8 mouse cellular contexts compared by ENCODE assay signal in genomic region chr8:105966692-105967311, GRCm38 (mm10). TPM values are rescaled to one million over a fixed set of nuclear protein-coding genes. Genes with fewer than 3 reads are reported as not detected.
DNase-seq lines count a peak whose midpoint lies in the region; ATAC-seq and TF ChIP-seq lines count a peak whose summit lies in the region.

No protein-coding gene starts in this region.

- no peak for TF ChIP-seq CTCF in heart, adult 2 months (IDR thresholded peaks at IDR 0.05)

- H3K4me1 ChIP-seq in heart, adult 2 months (ENCODE audit: control insufficient read depth, insufficient read depth, low read length) = peaks cover 15% of the 10 kb centered on the region
- peaks cover 22 to 50% of the 10 kb centered on the region in 2 experiments for H3K4me1 ChIP-seq in heart, embryonic 14.5 days (ENCODE audit: control insufficient read depth in 2 of 2, insufficient read depth in 2 of 2, low read length in 2 of 2)
- peaks cover 26% of the 10 kb centered on the region for H3K4me1 ChIP-seq in liver, embryonic 11.5 days (replicated peaks; ENCODE audit: control insufficient read depth, insufficient read depth, low read length)
- peaks cover 21% of the 10 kb centered on the region for H3K4me1 ChIP-seq in neural tube, embryonic 15.5 days

- H3K36me3 ChIP-seq in heart, adult 2 months (ENCODE audit: control insufficient read depth, insufficient read depth, low read length) = no peaks in the 10 kb centered on the region
- H3K36me3 ChIP-seq in heart, embryonic 14.5 days (ENCODE audit: control insufficient read depth, insufficient read depth, low read length) = 0 out of 2 replicates have a peak, but pooled peaks cover 8% of the 10 kb centered on the region
- no peaks in the 10 kb centered on the region for H3K36me3 ChIP-seq in liver, embryonic 11.5 days (ENCODE audit: control insufficient read depth, insufficient read depth, low read length)
- H3K36me3 ChIP-seq in neural tube, embryonic 15.5 days = no peaks in the 10 kb centered on the region

- peak overlapping the region; percentile 90 for H3K4me2 ChIP-seq in heart, embryonic 14.5 days (ENCODE audit: low read length)
- peak overlapping the region; percentile 93 for H3K4me2 ChIP-seq in liver, embryonic 11.5 days
- H3K4me2 ChIP-seq in neural tube, embryonic 15.5 days = peak overlapping the region; percentile 57

- H3K9me3 ChIP-seq in heart, embryonic 14.5 days (ENCODE audit: control insufficient read depth, low read length) = no peaks in the 10 kb centered on the region
- H3K9me3 ChIP-seq in liver, embryonic 11.5 days (ENCODE audit: control insufficient read depth, low read length) = no peaks in the 10 kb centered on the region
- H3K9me3 ChIP-seq in neural tube, embryonic 15.5 days (replicated peaks) = no peaks in the 10 kb centered on the region

- H3K4me3 ChIP-seq in heart, adult 2 months = peak overlapping the region; percentile 95
- H3K4me3 ChIP-seq in heart, embryonic 14.5 days (ENCODE audit: control insufficient read depth in 1 of 2, insufficient read depth in 1 of 2, low read depth in 1 of 2, low read length in 2 of 2) = peak overlapping the region; percentile 5 to 90; a peak in 2 of 4 replicates
- peak overlapping the region; percentile 89 for H3K4me3 ChIP-seq in liver, embryonic 11.5 days (ENCODE audit: low read depth, low read length)
- no peak overlapping the region for H3K4me3 ChIP-seq in neural tube, embryonic 15.5 days (replicated peaks)

- H3K27me3 ChIP-seq in heart, adult 2 months (ENCODE audit: control insufficient read depth, insufficient read depth, low read length) = no peaks in the 10 kb centered on the region
- no peaks in the 10 kb centered on the region for H3K27me3 ChIP-seq in heart, embryonic 14.5 days (ENCODE audit: control insufficient read depth, insufficient read depth, low read length)
- H3K27me3 ChIP-seq in liver, embryonic 11.5 days (replicated peaks; ENCODE audit: control insufficient read depth, insufficient read depth, low read length) = no peaks in the 10 kb centered on the region
- H3K27me3 ChIP-seq in neural tube, embryonic 15.5 days (replicated peaks) = peaks cover 37% of the 10 kb centered on the region

- peaks cover 1% of the 10 kb centered on the region; the same call in 1 of the 2 replicates for H3K79me2 ChIP-seq in heart, adult 2 months (replicated peaks; ENCODE audit: control insufficient read depth, insufficient read depth, low read length)

- no peak for TF ChIP-seq POLR2A in heart, adult 2 months (IDR thresholded peaks at IDR 0.05; ENCODE audit: insufficient read depth, low read depth, low read length)

- no peak overlapping the region for H3K9ac ChIP-seq in heart, adult 2 months (ENCODE audit: low read depth, low read length)
- peak overlapping the region; percentile 25; the same call in 1 of the 2 replicates for H3K9ac ChIP-seq in heart, embryonic 14.5 days (ENCODE audit: low read length)
- peak overlapping the region; percentile 90 for H3K9ac ChIP-seq in liver, embryonic 11.5 days (ENCODE audit: low read depth, low read length)
- no peak overlapping the region for H3K9ac ChIP-seq in neural tube, embryonic 15.5 days (replicated peaks)

- WGBS in heart, adult 2 months = 13% methylated on average over 19 of the region's 19 CpGs
- 6% methylated on average over 19 of the region's 19 CpGs for WGBS in heart, embryonic 14.5 days
- 4% methylated on average over 19 of the region's 19 CpGs for WGBS in liver, embryonic 11.5 days
- 6% methylated on average over 19 of the region's 19 CpGs for WGBS in neural tube, embryonic 15.5 days

- no peak for ATAC-seq in heart, embryonic 14.5 days (ENCODE audit: insufficient number of reproducible peaks, insufficient read depth, low FRiP score, low read depth)
- ATAC-seq in liver, embryonic 11.5 days (replicated peaks; ENCODE audit: low FRiP score) = peak; percentile 78
- ATAC-seq in neural tube, embryonic 15.5 days (ENCODE audit: low FRiP score) = no peak
- ATAC-seq in cerebellum, adult (ENCODE audit: insufficient number of reproducible peaks, low FRiP score, low TSS enrichment) = no peak

- H3K27ac ChIP-seq in heart, adult 2 months = peak overlapping the region; percentile 95
- H3K27ac ChIP-seq in heart, embryonic 14.5 days (replicated peaks in 1 of 2; ENCODE audit: control insufficient read depth in 1 of 2, insufficient read depth in 1 of 2, low read depth in 2 of 2, low read length in 2 of 2) = peak overlapping the region; percentile 53 to 95
- peak overlapping the region; percentile 95 for H3K27ac ChIP-seq in liver, embryonic 11.5 days (ENCODE audit: low read depth, low read length)
- no peak overlapping the region for H3K27ac ChIP-seq in neural tube, embryonic 15.5 days (replicated peaks)

- peak in 1 of 2 experiments; percentile 52 for DNase-seq in heart, adult 2 months
- no peak for DNase-seq in heart, postnatal 25 days (ENCODE audit: low spot score)
- peak; percentile 35 for DNase-seq in c-Kit-negative CD71-positive TER-119-positive erythroid progenitor cells, embryonic 14.5 days (ENCODE audit: low read depth, low spot score)
- peak; percentile 79 for DNase-seq in liver, embryonic 11.5 days (ENCODE audit: low spot score)
- no peak for DNase-seq in cerebellum, adult 9-11 months

- TF ChIP-seq EP300 in heart, adult 2 months (IDR thresholded peaks at IDR 0.05; ENCODE audit: insufficient read depth, low read depth, low read length) = no peak

- intact Hi-C loops in heart, adult 2 months (cut with DNase I) = no loop called here
- intact Hi-C loops in heart, postnatal 25 days (cut with DNase I) = no loop called here

RNA-seq across cellular contexts. Expression of gene Slc12a4, which starts 0.9 kb away (rescaled TPM):
- total RNA-seq in heart, adult 2 months (2021) = 10 to 100 TPM; 35.0 to 38.1 TPM
- 54.6 and 73.4 TPM in 2 replicates for polyA plus RNA-seq in heart, adult 2 months (2012; rRNA removed)
- 10 to 100 TPM; 39.4 to 48.7 TPM for total RNA-seq in heart, postnatal 25 days (2021)
- polyA plus RNA-seq in heart, embryonic 14.5 days (2014; fragmentation: Nextera tagmentation; extraction: Ambion mirVana) = 32.7 and 38.4 TPM in 2 replicates
- polyA plus RNA-seq in liver, embryonic 11.5 days (2014; fragmentation: Nextera tagmentation; extraction: Ambion mirVana) = 25.6 and 25.8 TPM in 2 replicates
- polyA plus RNA-seq in neural tube, embryonic 15.5 days (2015; fragmentation: Nextera tagmentation; extraction: Ambion mirVana) = 10.8 and 14.1 TPM in 2 replicates

RNA-seq across cellular contexts. Expression of gene Dpep3, which starts 12.4 kb away (rescaled TPM):
- total RNA-seq in heart, adult 2 months (2021) = not detected
- polyA plus RNA-seq in heart, adult 2 months (2012; rRNA removed) = 0.23 and 0.26 TPM in 2 replicates
- not detected for total RNA-seq in heart, postnatal 25 days (2021)
- polyA plus RNA-seq in heart, embryonic 14.5 days (2014; fragmentation: Nextera tagmentation; extraction: Ambion mirVana) = not detected in 2 replicates
- not detected in 2 replicates for polyA plus RNA-seq in liver, embryonic 11.5 days (2014; fragmentation: Nextera tagmentation; extraction: Ambion mirVana)
- polyA plus RNA-seq in neural tube, embryonic 15.5 days (2015; fragmentation: Nextera tagmentation; extraction: Ambion mirVana) = not detected in 2 replicates

RNA-seq across cellular contexts. Expression of gene Lcat, which starts 23.6 kb away (rescaled TPM):
- total RNA-seq in heart, adult 2 months (2021) = under 1 TPM; 0.70 to 0.84 TPM
- 3.9 and 4.1 TPM in 2 replicates for polyA plus RNA-seq in heart, adult 2 months (2012; rRNA removed)
- total RNA-seq in heart, postnatal 25 days (2021) = 1 to 10 TPM in 1 of 2 experiments, under 1 TPM in 1; 0.75 to 1.3 TPM
- polyA plus RNA-seq in heart, embryonic 14.5 days (2014; fragmentation: Nextera tagmentation; extraction: Ambion mirVana) = 1.2 and 1.3 TPM in 2 replicates
- polyA plus RNA-seq in liver, embryonic 11.5 days (2014; fragmentation: Nextera tagmentation; extraction: Ambion mirVana) = 32.1 and 32.7 TPM in 2 replicates
- 3.1 and 3.3 TPM in 2 replicates for polyA plus RNA-seq in neural tube, embryonic 15.5 days (2015; fragmentation: Nextera tagmentation; extraction: Ambion mirVana)

RNA-seq across cellular contexts. Expression of gene Dus2, which starts 24.3 kb away (rescaled TPM):
- total RNA-seq in heart, adult 2 months (2021) = 1 to 10 TPM; 9.1 to 9.4 TPM
- 7.8 and 11.9 TPM in 2 replicates for polyA plus RNA-seq in heart, adult 2 months (2012; rRNA removed)
- 1 to 10 TPM; 8.8 to 8.9 TPM for total RNA-seq in heart, postnatal 25 days (2021)
- 13.5 and 15.2 TPM in 2 replicates for polyA plus RNA-seq in heart, embryonic 14.5 days (2014; fragmentation: Nextera tagmentation; extraction: Ambion mirVana)
- 24.0 and 25.0 TPM in 2 replicates for polyA plus RNA-seq in liver, embryonic 11.5 days (2014; fragmentation: Nextera tagmentation; extraction: Ambion mirVana)
- polyA plus RNA-seq in neural tube, embryonic 15.5 days (2015; fragmentation: Nextera tagmentation; extraction: Ambion mirVana) = 27.8 and 30.6 TPM in 2 replicates

RNA-seq across cellular contexts. Expression of gene Psmb10, which starts 28.6 kb away (rescaled TPM):
- 10 to 100 TPM; 58.1 to 68.1 TPM for total RNA-seq in heart, adult 2 months (2021)
- 95.9 and 96.5 TPM in 2 replicates for polyA plus RNA-seq in heart, adult 2 months (2012; rRNA removed)
- 10 to 100 TPM; 64.8 to 68.3 TPM for total RNA-seq in heart, postnatal 25 days (2021)
- 73.7 and 74.2 TPM in 2 replicates for polyA plus RNA-seq in heart, embryonic 14.5 days (2014; fragmentation: Nextera tagmentation; extraction: Ambion mirVana)
- 142 and 160 TPM in 2 replicates for polyA plus RNA-seq in liver, embryonic 11.5 days (2014; fragmentation: Nextera tagmentation; extraction: Ambion mirVana)
- polyA plus RNA-seq in neural tube, embryonic 15.5 days (2015; fragmentation: Nextera tagmentation; extraction: Ambion mirVana) = 86.8 and 142 TPM in 2 replicates

Comparison
In these comparisons a context has a peak if more than half of its experiments do, and no peak if none do; other contexts are left out.
1. H3K9ac ChIP-seq: peak in heart, embryonic 14.5 days (single experiment) and liver, embryonic 11.5 days (single experiment); none in heart, adult 2 months (single experiment) and neural tube, embryonic 15.5 days (single experiment).
2. DNase-seq: peak in c-Kit-negative CD71-positive TER-119-positive erythroid progenitor cells, embryonic 14.5 days (single experiment) and liver, embryonic 11.5 days (single experiment); none in heart, postnatal 25 days (single experiment) and cerebellum, adult 9-11 months (single experiment).
3. Peak in every context shown above with its lines, with median percentiles within 50 percentile points of each other: H3K4me2 ChIP-seq.